Mouse (Mus musculus): ENCODE data around the gene Szt2. TPM values are rescaled to one million over a fixed set of nuclear protein-coding genes. Genes with fewer than 3 reads are reported as not detected.

Gene Szt2
- polyA plus RNA-seq, 1 experiment from 2014 or later = 11.1 TPM

GRCm38 (mm10) chr4:118428531-118429214, 19.6 kb upstream of the Szt2 start:
- Histone ChIP-seq H3K4me1 (replicated peaks) (peaks cover 24% of the 10 kb centered on the region), H3K4me2 (peak overlapping the region; percentile 88), H3K9me3 (no peaks in the 10 kb centered on the region), H3K4me3 (replicated peaks) (peak overlapping the region; percentile 71), H3K27ac (peak overlapping the region; percentile 83), H3K27me3 (no peaks in the 10 kb centered on the region), H3K9ac (replicated peaks) (peak overlapping the region; percentile 65), H3K36me3 (peaks cover 39% of the 10 kb centered on the region)
- WGBS = 41% methylated on average over 15 of the region's 15 CpGs
- 0 out of 2 replicates have a peak, but pooled peaks have one; percentile 18 for ATAC-seq (ENCODE audit: insufficient number of reproducible peaks, insufficient read depth, low FRiP score, low TSS enrichment, low read depth)

- Histone ChIP-seq H3K4me3 (replicated peaks) (peak within 1 kb of the TSS; percentile 71), H3K4me1 (replicated peaks) (peaks cover 24% of the 10 kb centered on the region), H3K36me3 (peaks cover 34% of the 10 kb centered on the region), H3K27ac (peak within 1 kb of the TSS; percentile 83), H3K4me2 (peak within 1 kb of the TSS; percentile 88), H3K9ac (replicated peaks) (peak within 1 kb of the TSS; percentile 65), H3K27me3 (no peaks in the 10 kb centered on the region), H3K9me3 (no peaks in the 10 kb centered on the region)
- ATAC-seq (ENCODE audit: insufficient number of reproducible peaks, insufficient read depth, low FRiP score, low TSS enrichment, low read depth) = peak; percentile 95
- WGBS = 1% methylated on average over 19 of the region's 31 CpGs
Measured at GRCm38 (mm10) chr4:118427768-118428451, 18.8 kb upstream of the Szt2 start, which contains the start of gene Elovl1. Gene Elovl1 (plus strand): TSS chr4:118428093.

GRCm38 (mm10) chr4:118427415-118427767, 18.3 kb upstream of the Szt2 start:
- ATAC-seq (ENCODE audit: insufficient number of reproducible peaks, insufficient read depth, low FRiP score, low TSS enrichment, low read depth) = peak; percentile 39; the same call in 1 of the 2 replicates
- H3K27me3 ChIP-seq = no peaks in the 10 kb centered on the region
- H3K4me2 ChIP-seq = peak overlapping the region; percentile 88
- no peaks in the 10 kb centered on the region for H3K9me3 ChIP-seq
- peaks cover 24% of the 10 kb centered on the region for H3K4me1 ChIP-seq (replicated peaks)
- peak overlapping the region; percentile 65 for H3K9ac ChIP-seq (replicated peaks)
- peak overlapping the region; percentile 71 for H3K4me3 ChIP-seq (replicated peaks)
- peaks cover 32% of the 10 kb centered on the region for H3K36me3 ChIP-seq
- WGBS = 5% methylated on average over 5 of the region's 5 CpGs
- H3K27ac ChIP-seq = peak overlapping the region; percentile 83

GRCm38 (mm10) chr4:118425374-118425773, 16.3 kb upstream of the Szt2 start:
- Histone ChIP-seq H3K9ac (replicated peaks) (no peak overlapping the region), H3K4me2 (no peak overlapping the region), H3K4me1 (replicated peaks) (peaks cover 24% of the 10 kb centered on the region), H3K36me3 (peaks cover 23% of the 10 kb centered on the region), H3K4me3 (replicated peaks) (no peak overlapping the region), H3K9me3 (no peaks in the 10 kb centered on the region), H3K27me3 (no peaks in the 10 kb centered on the region), H3K27ac (no peak overlapping the region)
- WGBS = 90% methylated on average over 1 of the region's 1 CpGs
- no peak for ATAC-seq (ENCODE audit: insufficient number of reproducible peaks, insufficient read depth, low FRiP score, low TSS enrichment, low read depth)

GRCm38 (mm10) chr4:118424541-118425160, 15.6 kb upstream of the Szt2 start:
- 85% methylated on average over 4 of the region's 4 CpGs for WGBS
- Histone ChIP-seq H3K27ac (no peak overlapping the region), H3K4me2 (no peak overlapping the region), H3K9me3 (no peaks in the 10 kb centered on the region), H3K4me1 (replicated peaks) (peaks cover 22% of the 10 kb centered on the region), H3K36me3 (peaks cover 24% of the 10 kb centered on the region), H3K9ac (replicated peaks) (no peak overlapping the region), H3K4me3 (replicated peaks) (no peak overlapping the region), H3K27me3 (no peaks in the 10 kb centered on the region)
- no peak for ATAC-seq (ENCODE audit: insufficient number of reproducible peaks, insufficient read depth, low FRiP score, low TSS enrichment, low read depth)

GRCm38 (mm10) chr4:118421384-118421783, 12.3 kb upstream of the Szt2 start:
- no peaks in the 10 kb centered on the region for H3K9me3 ChIP-seq
- H3K27me3 ChIP-seq = no peaks in the 10 kb centered on the region
- ATAC-seq (ENCODE audit: insufficient number of reproducible peaks, insufficient read depth, low FRiP score, low TSS enrichment, low read depth) = no peak
- 87% methylated on average over 3 of the region's 3 CpGs for WGBS
- no peaks in the 10 kb centered on the region for H3K4me1 ChIP-seq (replicated peaks)
- H3K36me3 ChIP-seq = peaks cover 52% of the 10 kb centered on the region
- H3K4me2 ChIP-seq = no peak overlapping the region
- no peak overlapping the region for H3K27ac ChIP-seq
- no peak overlapping the region for H3K9ac ChIP-seq (replicated peaks)
- no peak overlapping the region for H3K4me3 ChIP-seq (replicated peaks)

- Histone ChIP-seq H3K36me3 (peaks cover 83% of the 10 kb centered on the region), H3K4me2 (no peak overlapping the region), H3K9me3 (no peaks in the 10 kb centered on the region), H3K27me3 (no peaks in the 10 kb centered on the region), H3K9ac (replicated peaks) (no peak overlapping the region), H3K27ac (no peak overlapping the region), H3K4me1 (replicated peaks) (no peaks in the 10 kb centered on the region), H3K4me3 (replicated peaks) (no peak overlapping the region)
- no peak for ATAC-seq (ENCODE audit: insufficient number of reproducible peaks, insufficient read depth, low FRiP score, low TSS enrichment, low read depth)
- 92% methylated on average over 13 of the region's 13 CpGs for WGBS
Measured at GRCm38 (mm10) chr4:118417112-118417797, 8.2 kb upstream of the Szt2 start.

GRCm38 (mm10) chr4:118416329-118416728, 7.3 kb upstream of the Szt2 start:
- 91% methylated on average over 5 of the region's 5 CpGs for WGBS
- no peak for ATAC-seq (ENCODE audit: insufficient number of reproducible peaks, insufficient read depth, low FRiP score, low TSS enrichment, low read depth)
- peaks cover 89% of the 10 kb centered on the region for H3K36me3 ChIP-seq
- H3K27ac ChIP-seq = no peak overlapping the region
- no peak overlapping the region for H3K4me3 ChIP-seq (replicated peaks)
- no peaks in the 10 kb centered on the region for H3K4me1 ChIP-seq (replicated peaks)
- H3K4me2 ChIP-seq = no peak overlapping the region
- no peaks in the 10 kb centered on the region for H3K27me3 ChIP-seq
- H3K9me3 ChIP-seq = no peaks in the 10 kb centered on the region
- no peak overlapping the region for H3K9ac ChIP-seq (replicated peaks)

GRCm38 (mm10) chr4:118415779-118416178, 6.7 kb upstream of the Szt2 start:
- H3K9ac ChIP-seq (replicated peaks) = no peak overlapping the region
- no peak overlapping the region for H3K4me2 ChIP-seq
- H3K27me3 ChIP-seq = no peaks in the 10 kb centered on the region
- WGBS = 79% methylated on average over 2 of the region's 2 CpGs
- peaks cover 87% of the 10 kb centered on the region for H3K36me3 ChIP-seq
- H3K27ac ChIP-seq = no peak overlapping the region
- H3K4me1 ChIP-seq (replicated peaks) = no peaks in the 10 kb centered on the region
- ATAC-seq (ENCODE audit: insufficient number of reproducible peaks, insufficient read depth, low FRiP score, low TSS enrichment, low read depth) = no peak
- no peak overlapping the region for H3K4me3 ChIP-seq (replicated peaks)
- H3K9me3 ChIP-seq = no peaks in the 10 kb centered on the region

- Histone ChIP-seq H3K9me3 (no peaks in the 10 kb centered on the region), H3K27me3 (no peaks in the 10 kb centered on the region)
Measured at GRCm38 (mm10) chr4:118413553-118413952, 4.5 kb upstream of the Szt2 start.

GRCm38 (mm10) chr4:118410871-118411270, 1.8 kb upstream of the Szt2 start:
- Histone ChIP-seq H3K36me3 (peaks cover 50% of the 10 kb centered on the region), H3K27ac (no peak overlapping the region), H3K4me2 (no peak overlapping the region), H3K4me3 (replicated peaks) (no peak overlapping the region), H3K9ac (replicated peaks) (no peak overlapping the region), H3K9me3 (no peaks in the 10 kb centered on the region), H3K27me3 (no peaks in the 10 kb centered on the region), H3K4me1 (replicated peaks) (peaks cover 16% of the 10 kb centered on the region)
- ATAC-seq (ENCODE audit: insufficient number of reproducible peaks, insufficient read depth, low FRiP score, low TSS enrichment, low read depth) = no peak
- 89% methylated on average over 5 of the region's 5 CpGs for WGBS

More at GRCm38 (mm10) chr4:118413553-118413952, 4.5 kb upstream of the Szt2 start:
- Histone ChIP-seq H3K4me1 (replicated peaks) (peaks cover 8% of the 10 kb centered on the region), H3K4me3 (replicated peaks) (no peak overlapping the region), H3K9ac (replicated peaks) (no peak overlapping the region), H3K36me3 (peaks cover 73% of the 10 kb centered on the region), H3K27ac (no peak overlapping the region), H3K4me2 (no peak overlapping the region)
- WGBS = 89% methylated on average over 5 of the region's 5 CpGs
- no peak for ATAC-seq (ENCODE audit: insufficient number of reproducible peaks, insufficient read depth, low FRiP score, low TSS enrichment, low read depth)
